Mouse (Mus musculus) midbrain, postnatal 0 days (tissue): ENCODE measurements around the gene A930004D18Rik. TPM values are rescaled to one million over a fixed set of nuclear protein-coding genes. Genes with fewer than 3 reads are reported as not detected.
A peak's percentile ranks its signal among the peaks of the same experiment; 100 is the strongest.

Experiments used
- ATAC-seq: fragments of 200-750 bp; cut with Nextera tagmentation; 2 replicates; pipeline ENCODE4 v1.8.0; 2017; ENCODE audit warnings: moderate number of reproducible peaks, mild to moderate bottlenecking, moderate TSS enrichment, moderate library complexity; ENCODE audit not compliant: low FRiP score
- DNase-seq: peaks from one replicate; pipeline ENCODE4 v3.0.0-alpha.2; 2015; ENCODE audit warnings: low spot score
- H3K27ac ChIP-seq: fragments of 300-500 bp; sonication (generic); 2 replicates; pipeline ENCODE4 v1.5.1; 2014; ENCODE audit warnings: low read depth, mild to moderate bottlenecking, low read length, mixed read lengths
- H3K27me3 ChIP-seq: fragments of 300-500 bp; sonication (generic); 2 replicates; pipeline ENCODE4 v1.6.1; 2014; ENCODE audit warnings: low read length, control low read depth, mixed read lengths; ENCODE audit not compliant: insufficient read depth
- H3K36me3 ChIP-seq: fragments of 300-500 bp; sonication (generic); 2 replicates; pipeline ENCODE4 v1.6.1; 2014; ENCODE audit warnings: low read length, control low read depth, mixed read lengths; ENCODE audit not compliant: insufficient read depth
- H3K4me1 ChIP-seq: fragments of 300-500 bp; sonication (generic); 2 replicates; pipeline ENCODE4 v1.6.1; 2014; ENCODE audit warnings: mild to moderate bottlenecking, control low read depth, antibody characterized with exemption, low read length, mixed read lengths; ENCODE audit not compliant: insufficient read depth
- H3K4me2 ChIP-seq: fragments of 300-500 bp; sonication (generic); 2 replicates; pipeline ENCODE4 v1.6.1; 2014; ENCODE audit warnings: low read depth, mild to moderate bottlenecking, low read length, mixed read lengths; ENCODE audit not compliant: poor library complexity, severe bottlenecking
- H3K4me3 ChIP-seq: fragments of 300-500 bp; sonication (generic); 2 replicates; pipeline ENCODE4 v1.5.1; 2014; ENCODE audit warnings: low read depth, mild to moderate bottlenecking, low read length, moderate library complexity
- H3K9ac ChIP-seq: fragments of 300-500 bp; sonication (generic); replicated peaks from 2 replicates; pipeline ENCODE4 v1.6.1; 2014; ENCODE audit warnings: mild to moderate bottlenecking, low read length, moderate library complexity, mixed read lengths; ENCODE audit not compliant: poor library complexity, severe bottlenecking
- H3K9me3 ChIP-seq: fragments of 300-500 bp; sonication (generic); 2 replicates; pipeline ENCODE4 v1.6.1; 2016; ENCODE audit warnings: low read length, control low read depth
- CTCF ChIP-seq: IDR thresholded peaks from 2 replicates; pipeline ENCODE4 v1.5.1; 2016; ENCODE audit warnings: antibody characterized with exemption, mild to moderate bottlenecking
- WGBS: fragments of 180-500 bp; shearing (Covaris S2); extraction: QIAGEN DNeasy Blood & Tissue Kit; methylation state at CpG from one replicate; pipeline ENCODE4 v1.1.7; 2014; 5-methylcytosine and 5-hydroxymethylcytosine counted together
- polyA plus RNA-seq: library from polyadenylated mRNA; unstranded; fragments of >200 nt; fragmentation: Nextera tagmentation; extraction: Ambion mirVana; gene quantifications from 2 replicates; pipeline ENCODE4 v1.2.1, GENCODE M21; 2015
- total RNA-seq: library from RNA; depleted of rRNA; stranded (reverse); fragments of >200 nt; gene quantifications from 2 replicates; pipeline ENCODE4 v1.2.3, GENCODE M21; 2014

The A930004D18Rik gene
- total and polyA plus RNA-seq, 2 experiments from 2014 or later = 3.6 to 10.3 TPM

DNA sequence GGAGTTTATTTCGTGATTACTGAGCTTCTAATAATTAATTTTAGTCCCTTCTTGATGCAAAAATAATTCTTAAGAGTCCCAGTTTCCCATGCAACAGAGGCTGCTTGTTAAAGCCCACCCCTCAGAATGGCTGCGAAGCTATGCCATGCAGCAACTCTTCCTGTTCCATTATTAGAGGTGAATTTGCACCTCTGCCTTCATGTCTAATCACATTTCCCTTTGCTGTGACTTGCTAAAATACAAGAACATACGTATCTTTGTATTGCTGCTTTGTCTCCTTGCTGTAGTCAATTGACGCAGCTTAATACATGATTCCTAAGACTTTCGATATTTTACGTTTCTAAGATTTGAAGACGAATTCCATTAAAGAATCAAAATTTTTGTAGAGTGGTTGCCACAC, 7.9 kb downstream of the A930004D18Rik start:
- H3K4me1 ChIP-seq = peaks cover 20% of the 10 kb centered on the region; the same call in 1 of the 2 replicates

GRCm38 (mm10) chr2:18028140-18029021, 9.2 kb downstream of the A930004D18Rik start:
- under 1% methylated on average over 57 of the region's 61 CpGs for WGBS
- no peak for TF ChIP-seq CTCF
- Histone ChIP-seq H3K4me2 (peak overlapping the region; percentile 88), H3K9ac (peak overlapping the region; percentile 62), H3K27me3 (peaks cover 4% of the 10 kb centered on the region; the same call in 1 of the 2 replicates), H3K36me3 (no peaks in the 10 kb centered on the region), H3K27ac (peak overlapping the region; percentile 85), H3K4me1 (peaks cover 20% of the 10 kb centered on the region; the same call in 1 of the 2 replicates), H3K4me3 (peak overlapping the region; percentile 65), H3K9me3 (no peaks in the 10 kb centered on the region)
- ATAC-seq = peak; percentile 61
- peak; percentile 82 for DNase-seq

More for the DNA sequence above, 7.9 kb downstream of the A930004D18Rik start:
- H3K4me2 ChIP-seq = no peak overlapping the region
- no peak for TF ChIP-seq CTCF
- DNase-seq (no peak), ATAC-seq (no peak)
- no peaks in the 10 kb centered on the region for H3K36me3 ChIP-seq
- H3K9ac ChIP-seq = no peak overlapping the region
- H3K9me3 ChIP-seq = no peaks in the 10 kb centered on the region
- H3K27me3 ChIP-seq = peaks cover 4% of the 10 kb centered on the region; the same call in 1 of the 2 replicates
- no peak overlapping the region for H3K27ac ChIP-seq
- H3K4me3 ChIP-seq = no peak overlapping the region
- 78% methylated on average over 7 of the region's 7 CpGs for WGBS

DNA sequence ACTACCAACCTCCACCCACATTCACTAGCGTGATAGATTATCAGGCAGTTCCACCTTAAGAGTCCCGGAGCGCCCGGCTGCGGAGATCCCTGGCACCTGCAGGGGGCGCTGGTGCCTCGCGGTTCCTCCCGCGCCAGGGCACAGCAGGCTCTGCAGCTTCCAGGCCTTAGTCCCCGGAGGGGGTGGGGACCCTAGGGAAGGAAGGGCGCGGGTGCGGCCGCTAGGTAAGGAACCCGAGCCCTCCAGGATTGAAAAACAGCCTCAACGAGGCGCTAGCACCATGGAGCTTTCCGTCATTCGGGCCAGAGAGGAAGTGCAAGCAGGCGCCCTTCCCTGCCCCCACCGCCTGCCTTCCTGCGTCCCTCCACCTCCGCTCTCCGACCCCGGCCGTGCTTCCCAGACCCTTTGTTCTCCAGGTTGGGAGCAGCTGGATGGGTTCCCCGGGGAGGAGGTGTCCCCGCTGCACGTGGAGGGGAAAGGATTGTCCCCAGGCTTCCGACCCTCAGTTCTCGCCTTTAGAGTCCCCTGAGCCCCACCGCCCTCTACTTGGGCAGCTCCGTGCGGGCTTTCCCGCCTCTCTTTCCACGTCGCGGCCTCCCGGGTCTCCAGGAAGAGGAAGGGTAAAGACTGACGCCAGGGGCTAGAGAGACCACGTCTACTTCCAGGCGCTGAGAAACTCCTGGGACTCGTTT, 9.9 kb downstream of the A930004D18Rik start:
- peak; percentile 97 for TF ChIP-seq CTCF
- Histone ChIP-seq H3K4me2 (peak overlapping the region; percentile 88), H3K27ac (peak overlapping the region; percentile 85), H3K4me1 (peaks cover 20% of the 10 kb centered on the region; the same call in 1 of the 2 replicates), H3K4me3 (peak overlapping the region; percentile 65), H3K27me3 (peaks cover 4% of the 10 kb centered on the region; the same call in 1 of the 2 replicates), H3K36me3 (no peaks in the 10 kb centered on the region), H3K9me3 (no peaks in the 10 kb centered on the region), H3K9ac (peak overlapping the region; percentile 62)
- peak; percentile 94 for DNase-seq
- under 1% methylated on average over 41 of the region's 44 CpGs for WGBS
- peak; percentile 87 for ATAC-seq

- Histone ChIP-seq H3K4me2 (peak overlapping the region; percentile 88), H3K4me1 (peaks cover 10% of the 10 kb centered on the region; the same call in 1 of the 2 replicates), H3K9me3 (no peaks in the 10 kb centered on the region), H3K36me3 (no peaks in the 10 kb centered on the region), H3K27me3 (peaks cover 4% of the 10 kb centered on the region; the same call in 1 of the 2 replicates), H3K4me3 (peak overlapping the region; percentile 65), H3K9ac (peak overlapping the region; percentile 50), H3K27ac (no peak overlapping the region)
- under 1% methylated on average over 44 of the region's 44 CpGs for WGBS
- ATAC-seq = no peak
- no peak; the same call in none of the 2 replicates for TF ChIP-seq CTCF
- peak; percentile 68 for DNase-seq
Measured at GRCm38 (mm10) chr2:18026116-18026947, 11.2 kb downstream of the A930004D18Rik start.

- H3K4me2 ChIP-seq = peak overlapping the region; percentile 88
- H3K4me1 ChIP-seq = peaks cover 9% of the 10 kb centered on the region; the same call in 1 of the 2 replicates
- ATAC-seq (no peak), DNase-seq (no peak)
- H3K9ac ChIP-seq = no peak overlapping the region; the same call in 1 of the 2 replicates
- TF ChIP-seq CTCF = no peak
- H3K9me3 ChIP-seq = no peaks in the 10 kb centered on the region
- WGBS = 2% methylated on average over 14 of the region's 14 CpGs
- peaks cover 4% of the 10 kb centered on the region; the same call in 1 of the 2 replicates for H3K27me3 ChIP-seq
- H3K27ac ChIP-seq = no peak overlapping the region
- H3K4me3 ChIP-seq = peak overlapping the region; percentile 65
- H3K36me3 ChIP-seq = no peaks in the 10 kb centered on the region
Measured at GRCm38 (mm10) chr2:18025781-18026115, 11.8 kb downstream of the A930004D18Rik start.
